Mouse (Mus musculus) CD4-positive, CD25-positive, alpha-beta regulatory T cell, adult 2 months (primary cell): ENCODE data around the gene Gm20605.

ENCODE experiments used
- DNase-seq: peaks from one replicate; pipeline ENCODE4 v3.0.0-alpha.2; 2012; ENCODE audit warnings: low read depth, low spot score

Gene Gm20605

GRCm38 (mm10) chr5:137686127-137686790 is 57.3 kb downstream of the Gm20605 start:
- peak; percentile 47 for DNase-seq

- no peak for DNase-seq
These were observed 61.0 kb downstream of the Gm20605 start for GRCm38 (mm10) chr5:137689974-137690373.

- DNase-seq, result no peak
These were observed 61.6 kb downstream of the Gm20605 start for GRCm38 (mm10) chr5:137690531-137690930.

- DNase-seq, result peak; percentile 48
These were observed 62.9 kb downstream of the Gm20605 start for GRCm38 (mm10) chr5:137691881-137692280.
